Mouse (Mus musculus) bone marrow macrophage, adult 2 months (primary cell): ENCODE results near the gene Cntnap1. TPM values are rescaled to one million over a fixed set of nuclear protein-coding genes. Genes with fewer than 3 reads are reported as not detected.
A peak's percentile ranks its signal among the peaks of the same experiment; 100 is the strongest.
"Not testable (repeated sequence)": the region's sequence is repeated elsewhere in the genome, so short reads cannot be mapped to it uniquely, and the experiment has no call there.

Experiments
- H3K27ac ChIP-seq: 2 replicates; pipeline ENCODE4 v1.5.1; 2012; ENCODE audit warnings: low read depth, low read length; ENCODE audit not compliant: insufficient read depth
- H3K4me1 ChIP-seq: 2 replicates; pipeline ENCODE4 v1.6.1; 2012; ENCODE audit warnings: low read length; ENCODE audit not compliant: control insufficient read depth, insufficient read depth
- H3K4me3 ChIP-seq: 2 replicates; pipeline ENCODE4 v1.5.1; 2012; ENCODE audit warnings: mild to moderate bottlenecking, low read length, moderate library complexity; ENCODE audit not compliant: insufficient read depth
- CTCF ChIP-seq: IDR thresholded peaks from 2 replicates; pipeline ENCODE4 v1.5.1; 2012; ENCODE audit warnings: low read depth, mild to moderate bottlenecking, low read length, moderate library complexity
- POLR2A ChIP-seq: IDR thresholded peaks from 2 replicates; pipeline ENCODE4 v1.6.1; 2012; ENCODE audit warnings: mild to moderate bottlenecking, low read depth, low read length, borderline replicate concordance
- polyA plus RNA-seq: library from polyadenylated mRNA; stranded (reverse); fragments of >200 nt; gene quantifications from 2 replicates; pipeline ENCODE4 v1.2.4, GENCODE M21; 2012; ENCODE audit not compliant: missing spikeins, insufficient read depth, insufficient read length

Gene Cntnap1
- polyA plus RNA-seq, 1 experiment, result 2.5 TPM

GRCm38 (mm10) chr11:101149178-101150105 is 20.9 kb upstream of the Cntnap1 start:
- no peak overlapping the region for H3K27ac ChIP-seq
- no peak overlapping the region for H3K4me3 ChIP-seq
- TF ChIP-seq POLR2A (no peak), CTCF (no peak)
- peaks cover 9% of the 10 kb centered on the region for H3K4me1 ChIP-seq

- Histone ChIP-seq H3K27ac (no peak overlapping the region), H3K4me3 (no peak overlapping the region), H3K4me1 (peaks cover 9% of the 10 kb centered on the region)
- TF ChIP-seq POLR2A (no peak), CTCF (no peak)
Observed at GRCm38 (mm10) chr11:101151063-101151462, 19.3 kb upstream of the Cntnap1 start.

- peaks cover 9% of the 10 kb centered on the region for H3K4me1 ChIP-seq
- no peak for TF ChIP-seq CTCF
- TF ChIP-seq POLR2A, result no peak
- no peak overlapping the region for H3K27ac ChIP-seq
- no peak overlapping the region for H3K4me3 ChIP-seq
Observed at GRCm38 (mm10) chr11:101152825-101153224, 17.5 kb upstream of the Cntnap1 start.

GRCm38 (mm10) chr11:101154648-101155047 is 15.7 kb upstream of the Cntnap1 start:
- TF ChIP-seq CTCF (no peak), POLR2A (no peak)
- Histone ChIP-seq H3K4me1 (peaks cover 2% of the 10 kb centered on the region; the same call in 1 of the 2 replicates), H3K4me3 (no peak overlapping the region), H3K27ac (no peak overlapping the region)

- Histone ChIP-seq H3K27ac (no peak overlapping the region), H3K4me3 (no peak overlapping the region), H3K4me1 (no peaks in the 10 kb centered on the region)
- TF ChIP-seq CTCF (no peak), POLR2A (no peak)
Observed at GRCm38 (mm10) chr11:101155151-101155550, 15.2 kb upstream of the Cntnap1 start.

- Histone ChIP-seq H3K4me3 (peak within 1 kb of the TSS; percentile 29), H3K27ac (no peak within 1 kb of the TSS), H3K4me1 (0 out of 2 replicates have a peak, but pooled peaks cover 2% of the 10 kb centered on the region)
- TF ChIP-seq CTCF, result no peak
- TF ChIP-seq POLR2A, result no peak
Observed at GRCm38 (mm10) chr11:101155728-101156371, 14.5 kb upstream of the Cntnap1 start, which contains the start of gene Tubg2. TSS of gene Tubg2 (plus strand) at chr11:101155907.

GRCm38 (mm10) chr11:101160151-101160550 is 10.2 kb upstream of the Cntnap1 start:
- not testable (repeated sequence) for H3K27ac ChIP-seq, H3K4me1 ChIP-seq, H3K4me3 ChIP-seq

GRCm38 (mm10) chr11:101160981-101161505 is 9.3 kb upstream of the Cntnap1 start:
- not testable (repeated sequence) for H3K4me1 ChIP-seq, H3K4me3 ChIP-seq, H3K27ac ChIP-seq

DNA sequence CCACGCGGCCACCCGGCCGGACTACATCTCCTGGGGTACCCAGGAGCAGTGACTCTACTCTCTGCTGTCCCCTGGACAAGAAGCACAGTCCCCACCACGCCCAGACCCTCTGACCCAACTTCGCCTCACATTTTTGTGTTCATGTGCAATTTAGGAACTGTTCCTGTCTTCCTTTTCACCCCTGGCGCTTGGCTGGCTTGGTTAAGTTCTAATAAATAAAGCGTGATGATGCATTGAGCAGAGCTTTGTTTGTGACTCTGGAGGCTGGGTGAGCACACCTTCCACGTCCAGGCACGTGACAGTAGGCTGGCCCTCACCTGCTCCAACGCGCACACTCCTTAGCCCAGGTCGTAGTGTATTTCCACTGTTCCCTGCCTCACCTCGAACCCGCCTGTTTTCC is 8.8 kb upstream of the Cntnap1 start:
- peaks cover 3% of the 10 kb centered on the region; the same call in 1 of the 2 replicates for H3K4me1 ChIP-seq
- H3K4me3 ChIP-seq, result no peak overlapping the region
- TF ChIP-seq CTCF (no peak), POLR2A (no peak)
- H3K27ac ChIP-seq, result no peak overlapping the region

- H3K4me1 ChIP-seq, result peaks cover 3% of the 10 kb centered on the region; the same call in 1 of the 2 replicates
- H3K4me3 ChIP-seq, result no peak overlapping the region
- H3K27ac ChIP-seq, result no peak overlapping the region
- TF ChIP-seq POLR2A (no peak), CTCF (no peak)
Observed at GRCm38 (mm10) chr11:101162301-101162700, 8.0 kb upstream of the Cntnap1 start.
